Mouse (Mus musculus): ENCODE measurements around the gene St6gal1.

DNA sequence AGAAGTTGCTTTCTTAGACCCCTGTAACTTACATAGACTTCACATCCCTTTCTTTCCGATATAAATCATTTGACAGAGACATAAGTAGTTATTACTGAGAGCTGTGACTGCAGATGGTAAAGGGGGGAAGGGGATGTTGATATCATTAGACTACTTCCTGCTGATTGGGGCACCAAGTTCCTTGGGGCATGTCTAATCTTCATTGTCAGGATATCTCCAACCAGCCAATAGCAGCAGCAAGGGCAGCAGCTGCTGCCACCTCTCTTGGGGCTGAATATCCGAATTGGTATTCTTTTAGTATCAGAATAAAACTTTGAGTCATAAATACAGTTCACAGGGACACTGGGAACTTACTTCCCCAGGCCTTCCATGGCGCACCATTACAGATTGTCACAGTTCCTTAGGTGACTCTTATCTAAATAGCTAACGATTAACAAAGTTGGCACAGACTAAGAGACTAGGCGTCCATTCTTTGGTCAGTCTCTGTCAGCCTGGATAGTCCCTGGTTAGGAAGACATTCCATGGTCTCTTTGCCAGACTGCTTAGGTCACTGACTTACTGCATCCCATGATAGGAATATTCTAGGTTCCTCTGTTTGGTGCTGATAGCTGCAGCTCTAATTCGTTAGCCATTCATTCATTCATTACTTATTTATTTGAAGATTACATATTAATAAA lies 109.5 kb downstream of the St6gal1 start:
- TF ChIP-seq CTCF (IDR thresholded peaks at IDR 0.05; ENCODE audit: insufficient read depth, low read length) (no peak), POLR2A (IDR thresholded peaks at IDR 0.05; ENCODE audit: borderline replicate concordance, extremely low read depth, low read depth, low read length) (no peak)
